Mouse (Mus musculus): ENCODE measurements around the gene Wdr1. TPM values are rescaled to one million over a fixed set of nuclear protein-coding genes. Genes with fewer than 3 reads are reported as not detected.

Gene Wdr1
- 49.0 and 50.6 TPM in 2 replicates for polyA plus RNA-seq (2012; rRNA removed)

GRCm38 (mm10) chr5:38563121-38563520, at the start of gene Wdr1:
Wdr1 (minus strand) TSS chr5:38563221.

GRCm38 (mm10) chr5:38502992-38503391, 60.0 kb downstream of the Wdr1 start, which contains the start of gene Slc2a9:
Slc2a9 (minus strand) TSS chr5:38503143.

Other genes with a start within 250 kb of the Wdr1 start
- not detected in 2 replicates for gene Drd5, start 243.9 kb downstream of the Wdr1 start, polyA plus RNA-seq (2012; rRNA removed)
- 7.3 and 7.7 TPM in 2 replicates for gene Slc2a9, start 60.1 kb downstream of the Wdr1 start, polyA plus RNA-seq (2012; rRNA removed)
- 0.56 and 0.67 TPM in 2 replicates for gene Zfp518b, start 121.6 kb upstream of the Wdr1 start, polyA plus RNA-seq (2012; rRNA removed)

Measured in liver, embryonic 18 days (tissue).